Mouse (Mus musculus) liver, postnatal 0 days (tissue): ENCODE measurements around the gene Mrps18a.

Source experiments
- CTCF ChIP-seq: sonication (generic); IDR thresholded peaks from 2 replicates; pipeline ENCODE4 v1.5.1; 2016; ENCODE audit warnings: antibody characterized with exemption, low read depth
- EP300 ChIP-seq: IDR thresholded peaks from 2 replicates; pipeline ENCODE4 v1.6.1; 2016; ENCODE audit warnings: antibody characterized with exemption, low read depth, mild to moderate bottlenecking

DNA sequence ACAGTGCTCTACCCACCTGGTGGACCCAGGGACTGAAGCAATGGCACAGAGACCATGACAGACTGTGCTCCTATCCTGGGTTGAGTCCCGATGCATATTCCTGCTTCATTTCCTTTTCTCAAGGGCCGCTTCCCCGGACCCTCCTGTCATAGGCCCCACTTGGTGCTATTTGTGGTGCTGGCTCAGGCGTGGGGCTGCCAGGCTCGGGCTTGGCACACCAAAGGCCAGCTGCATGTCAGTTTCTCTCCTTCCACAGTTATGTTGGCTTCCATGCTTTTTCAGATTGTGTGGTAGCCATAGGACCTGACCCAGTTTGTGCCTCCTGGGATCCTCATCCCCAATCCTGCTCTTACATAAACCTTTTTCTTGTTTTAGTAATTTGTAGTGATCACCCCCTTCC is 58.0 kb downstream of the Mrps18a start:
- TF ChIP-seq CTCF: no peak
- TF ChIP-seq EP300: no peak
